Mouse (Mus musculus) yolk sac, embryonic 10.5 days (tissue): ENCODE measurements around the gene Epb41.

Experiments used
- DNase-seq: peaks from one replicate; pipeline ENCODE4 v3.0.0-alpha.2; 2017; ENCODE audit warnings: low spot score

Epb41 gene

GRCm38 (mm10) chr4:132074933-132075769 is at the start of gene Epb41:
TSS of gene Epb41 (minus strand) at chr4:132075321.
- peak; percentile 99 for DNase-seq

- DNase-seq: no peak
These were observed 48.0 kb upstream of the Epb41 start for GRCm38 (mm10) chr4:132123166-132123565.

GRCm38 (mm10) chr4:132121674-132122073 is 46.6 kb upstream of the Epb41 start:
- DNase-seq: no peak

- DNase-seq: no peak
These were observed 44.4 kb upstream of the Epb41 start for GRCm38 (mm10) chr4:132119566-132119965.

GRCm38 (mm10) chr4:132116315-132116714 is 41.2 kb upstream of the Epb41 start:
- DNase-seq: no peak

- DNase-seq: peak; percentile 26
These were observed 38.4 kb upstream of the Epb41 start for GRCm38 (mm10) chr4:132113411-132114095.

- DNase-seq: no peak
These were observed 36.1 kb upstream of the Epb41 start for GRCm38 (mm10) chr4:132111227-132111626.

- DNase-seq: no peak
These were observed 33.1 kb upstream of the Epb41 start for GRCm38 (mm10) chr4:132108221-132108620.

- DNase-seq: no peak
These were observed 26.0 kb upstream of the Epb41 start for GRCm38 (mm10) chr4:132101152-132101551.

GRCm38 (mm10) chr4:132099548-132099947 is 24.4 kb upstream of the Epb41 start:
- DNase-seq: no peak

- peak; percentile 6 for DNase-seq
These were observed 19.9 kb upstream of the Epb41 start for GRCm38 (mm10) chr4:132095043-132095442.

GRCm38 (mm10) chr4:132093928-132094327 is 18.8 kb upstream of the Epb41 start:
- DNase-seq: no peak

- DNase-seq: peak; percentile 74
These were observed 18.0 kb upstream of the Epb41 start for GRCm38 (mm10) chr4:132093136-132093535.

GRCm38 (mm10) chr4:132088921-132089320 is 13.8 kb upstream of the Epb41 start:
- peak; percentile 37 for DNase-seq

GRCm38 (mm10) chr4:132085114-132085513 is 10.0 kb upstream of the Epb41 start:
- DNase-seq: no peak

GRCm38 (mm10) chr4:132080492-132080983 is 5.4 kb upstream of the Epb41 start:
- DNase-seq: no peak

GRCm38 (mm10) chr4:132079555-132080275 is 4.6 kb upstream of the Epb41 start:
- DNase-seq: peak; percentile 54

- no peak for DNase-seq
These were observed 3.2 kb upstream of the Epb41 start for GRCm38 (mm10) chr4:132078296-132078714.

- peak; percentile 56 for DNase-seq
These were observed 2.3 kb upstream of the Epb41 start for GRCm38 (mm10) chr4:132077445-132077844.

- DNase-seq: peak; percentile 84
These were observed 1.6 kb upstream of the Epb41 start for GRCm38 (mm10) chr4:132076480-132077405.

GRCm38 (mm10) chr4:132075796-132076195 is 675 bp upstream of the Epb41 start:
- DNase-seq: no peak
